Mouse (Mus musculus): ENCODE measurements around the gene Btnl2. TPM values are rescaled to one million over a fixed set of nuclear protein-coding genes. Genes with fewer than 3 reads are reported as not detected.

Gene Btnl2
- polyA plus RNA-seq, 1 experiment from 2014 or later: 0.53 TPM

Other genes with a start within 250 kb of the Btnl2 start
- gene H2-DMa, start 235.3 kb upstream of the Btnl2 start, polyA plus RNA-seq (2015; fragmentation: Nextera tagmentation; extraction: Ambion mirVana): 10.8 and 12.1 TPM in 2 replicates
- gene Brd2, start 232.2 kb upstream of the Btnl2 start, polyA plus RNA-seq (2015; fragmentation: Nextera tagmentation; extraction: Ambion mirVana): 98.3 and 107 TPM in 2 replicates
- 0.58 and 0.87 TPM in 2 replicates for gene H2-DMb2, start 211.5 kb upstream of the Btnl2 start, polyA plus RNA-seq (2015; fragmentation: Nextera tagmentation; extraction: Ambion mirVana)
- 2.2 and 2.8 TPM in 2 replicates for gene H2-DMb1, start 201.8 kb upstream of the Btnl2 start, polyA plus RNA-seq (2015; fragmentation: Nextera tagmentation; extraction: Ambion mirVana)
- 7.5 and 7.7 TPM in 2 replicates for gene Tap1, start 167.3 kb upstream of the Btnl2 start, polyA plus RNA-seq (2015; fragmentation: Nextera tagmentation; extraction: Ambion mirVana)
- gene Psmb9, start 167.1 kb upstream of the Btnl2 start, polyA plus RNA-seq (2015; fragmentation: Nextera tagmentation; extraction: Ambion mirVana): 7.9 and 8.1 TPM in 2 replicates
- gene Psmb8, start 157.1 kb upstream of the Btnl2 start, polyA plus RNA-seq (2015; fragmentation: Nextera tagmentation; extraction: Ambion mirVana): 12.1 and 14.6 TPM in 2 replicates
- gene Tap2, start 151.3 kb upstream of the Btnl2 start, polyA plus RNA-seq (2015; fragmentation: Nextera tagmentation; extraction: Ambion mirVana): 5.5 and 7.0 TPM in 2 replicates
- gene H2-Ob, start 115.9 kb upstream of the Btnl2 start, polyA plus RNA-seq (2015; fragmentation: Nextera tagmentation; extraction: Ambion mirVana): 0.17 and 0.18 TPM in 2 replicates
- 13.3 and 18.1 TPM in 2 replicates for gene H2-Ab1, start 97.1 kb upstream of the Btnl2 start, polyA plus RNA-seq (2015; fragmentation: Nextera tagmentation; extraction: Ambion mirVana)
- gene H2-Aa, start 67.0 kb upstream of the Btnl2 start, polyA plus RNA-seq (2015; fragmentation: Nextera tagmentation; extraction: Ambion mirVana): 4.9 and 5.7 TPM in 2 replicates
- gene H2-Eb1, start 49.0 kb upstream of the Btnl2 start, polyA plus RNA-seq (2015; fragmentation: Nextera tagmentation; extraction: Ambion mirVana): 4.8 and 5.0 TPM in 2 replicates
- not detected in 2 replicates for gene H2-Eb2, start 29.2 kb upstream of the Btnl2 start, polyA plus RNA-seq (2015; fragmentation: Nextera tagmentation; extraction: Ambion mirVana)
- 1.7 and 2.1 TPM in 2 replicates for gene Btnl1, start 22.3 kb downstream of the Btnl2 start, polyA plus RNA-seq (2015; fragmentation: Nextera tagmentation; extraction: Ambion mirVana)
- gene BC051142, start 44.0 kb downstream of the Btnl2 start, polyA plus RNA-seq (2015; fragmentation: Nextera tagmentation; extraction: Ambion mirVana): 1.1 and 1.3 TPM in 2 replicates
- gene Btnl4, start 122.5 kb downstream of the Btnl2 start, polyA plus RNA-seq (2015; fragmentation: Nextera tagmentation; extraction: Ambion mirVana): 2.6 and 4.1 TPM in 2 replicates
- 1.2 and 2.8 TPM in 2 replicates for gene Btnl6, start 162.5 kb downstream of the Btnl2 start, polyA plus RNA-seq (2015; fragmentation: Nextera tagmentation; extraction: Ambion mirVana)
- gene Notch4, start 209.4 kb downstream of the Btnl2 start, polyA plus RNA-seq (2015; fragmentation: Nextera tagmentation; extraction: Ambion mirVana): 5.8 and 7.9 TPM in 2 replicates
- gene Gpsm3, start 235.0 kb downstream of the Btnl2 start, polyA plus RNA-seq (2015; fragmentation: Nextera tagmentation; extraction: Ambion mirVana): 10.2 and 11.9 TPM in 2 replicates
- 8.5 and 9.2 TPM in 2 replicates for gene Pbx2, start 236.4 kb downstream of the Btnl2 start, polyA plus RNA-seq (2015; fragmentation: Nextera tagmentation; extraction: Ambion mirVana)
- 3.1 and 3.5 TPM in 2 replicates for gene Ager, start 243.0 kb downstream of the Btnl2 start, polyA plus RNA-seq (2015; fragmentation: Nextera tagmentation; extraction: Ambion mirVana)
- 130 and 142 TPM in 2 replicates for gene Rnf5, start 248.9 kb downstream of the Btnl2 start, polyA plus RNA-seq (2015; fragmentation: Nextera tagmentation; extraction: Ambion mirVana)
- 49.3 and 50.8 TPM in 2 replicates for gene Agpat1, start 249.4 kb downstream of the Btnl2 start, polyA plus RNA-seq (2015; fragmentation: Nextera tagmentation; extraction: Ambion mirVana)

Data from stomach, embryonic 15.5 days (tissue).